Comparison of ENCODE assay signal across 7 mouse cellular contexts in genomic region chr15:6707936-6708525, GRCm38 (mm10). TPM values are rescaled to one million over a fixed set of nuclear protein-coding genes. Genes with fewer than 3 reads are reported as not detected.
DNase-seq lines count a peak whose midpoint lies in the region; ATAC-seq and TF ChIP-seq lines count a peak whose summit lies in the region.

TSS of gene Rictor (plus strand) at chr15:6708379.

- no peaks in the 10 kb centered on the region for H3K9me3 ChIP-seq in intestine, postnatal 0 days (ENCODE audit: control insufficient read depth)
- no peaks in the 10 kb centered on the region for H3K9me3 ChIP-seq in limb, embryonic 12.5 days
- H3K9me3 ChIP-seq in midbrain, embryonic 14.5 days (ENCODE audit: control insufficient read depth, low read length) = no peaks in the 10 kb centered on the region

- peak within 1 kb of the TSS; percentile 93 for H3K27ac ChIP-seq in intestine, postnatal 0 days (ENCODE audit: low read depth, low read length)
- H3K27ac ChIP-seq in limb, embryonic 12.5 days = peak within 1 kb of the TSS; percentile 96
- H3K27ac ChIP-seq in midbrain, embryonic 14.5 days (replicated peaks; ENCODE audit: low read depth, low read length) = peak within 1 kb of the TSS; percentile 95

- DNase-seq in adrenal gland, adult 2 months = peak; percentile 91
- peak; percentile 95 for DNase-seq in embryo, embryonic 11 days
- DNase-seq in gastrocnemius, postnatal 4 days (ENCODE audit: low spot score in 2 of 2) = peak; percentile 77 to 90
- DNase-seq in midbrain, embryonic 14.5 days = peak; percentile 95
- DNase-seq in spleen, adult 12 weeks (ENCODE audit: low spot score) = peak; percentile 75

- H3K36me3 ChIP-seq in intestine, postnatal 0 days (ENCODE audit: control insufficient read depth, insufficient read depth) = no peaks in the 10 kb centered on the region
- no peaks in the 10 kb centered on the region for H3K36me3 ChIP-seq in limb, embryonic 12.5 days
- H3K36me3 ChIP-seq in midbrain, embryonic 14.5 days (ENCODE audit: control insufficient read depth, insufficient read depth, low read length) = no peaks in the 10 kb centered on the region

- TF ChIP-seq CTCF in intestine, postnatal 0 days (IDR thresholded peaks at IDR 0.05; ENCODE audit: low read depth) = no peak

- H3K4me3 ChIP-seq in intestine, postnatal 0 days (ENCODE audit: low read depth, low read length) = peak within 1 kb of the TSS; percentile 95
- H3K4me3 ChIP-seq in limb, embryonic 12.5 days (replicated peaks) = peak within 1 kb of the TSS; percentile 94
- peak within 1 kb of the TSS; percentile 90 for H3K4me3 ChIP-seq in midbrain, embryonic 14.5 days (replicated peaks; ENCODE audit: low read depth, low read length)

- H3K27me3 ChIP-seq in intestine, postnatal 0 days (replicated peaks; ENCODE audit: control insufficient read depth, insufficient read depth, low read length) = no peaks in the 10 kb centered on the region; the same call in 1 of the 2 replicates
- H3K27me3 ChIP-seq in limb, embryonic 12.5 days = 0 out of 2 replicates have a peak, but pooled peaks cover 3% of the 10 kb centered on the region
- H3K27me3 ChIP-seq in midbrain, embryonic 14.5 days (ENCODE audit: control insufficient read depth, insufficient read depth, low read length) = 0 out of 2 replicates have a peak, but pooled peaks cover 6% of the 10 kb centered on the region

- 1% methylated on average over 61 of the region's 82 CpGs for WGBS in intestine, postnatal 0 days
- 1% methylated on average over 73 of the region's 82 CpGs for WGBS in limb, embryonic 12.5 days
- WGBS in midbrain, embryonic 14.5 days = 1% methylated on average over 78 of the region's 82 CpGs

- H3K9ac ChIP-seq in intestine, postnatal 0 days (ENCODE audit: low read depth, low read length) = peak within 1 kb of the TSS; percentile 99
- H3K9ac ChIP-seq in limb, embryonic 12.5 days (replicated peaks) = peak within 1 kb of the TSS; percentile 93
- H3K9ac ChIP-seq in midbrain, embryonic 14.5 days (replicated peaks; ENCODE audit: low read length) = peak within 1 kb of the TSS; percentile 95

- peak; percentile 87 for ATAC-seq in intestine, postnatal 0 days
- ATAC-seq in limb, embryonic 12.5 days (ENCODE audit: insufficient number of reproducible peaks, insufficient read depth, low FRiP score, low TSS enrichment, low read depth) = peak; percentile 81
- peak; percentile 91 for ATAC-seq in midbrain, embryonic 14.5 days (ENCODE audit: low FRiP score, low TSS enrichment)

- no peaks in the 10 kb centered on the region for H3K4me1 ChIP-seq in intestine, postnatal 0 days (replicated peaks; ENCODE audit: control insufficient read depth, insufficient read depth, low read length)
- H3K4me1 ChIP-seq in limb, embryonic 12.5 days (replicated peaks) = peaks cover 15% of the 10 kb centered on the region
- peaks cover 15% of the 10 kb centered on the region for H3K4me1 ChIP-seq in midbrain, embryonic 14.5 days (ENCODE audit: control insufficient read depth, insufficient read depth, low read length)

- H3K4me2 ChIP-seq in intestine, postnatal 0 days (replicated peaks; ENCODE audit: low read depth) = peak within 1 kb of the TSS; percentile 91
- H3K4me2 ChIP-seq in limb, embryonic 12.5 days = peak within 1 kb of the TSS; percentile 89
- peak within 1 kb of the TSS; percentile 93 for H3K4me2 ChIP-seq in midbrain, embryonic 14.5 days (ENCODE audit: low read length)

RNA-seq across cellular contexts. Expression of gene Rictor, which starts in this region (rescaled TPM):
- total RNA-seq in adrenal gland, adult 2 months (2021) = 10 to 100 TPM; 18.0 to 28.5 TPM
- 2.3 and 2.9 TPM in 2 replicates for polyA plus RNA-seq in adrenal gland, adult 2 months (2012; rRNA removed)
- 10 to 100 TPM; 16.9 to 18.1 TPM for total RNA-seq in gastrocnemius, postnatal 4 days (2021)
- polyA plus RNA-seq in intestine, postnatal 0 days (2015; fragmentation: Nextera tagmentation; extraction: Ambion mirVana) = 13.5 and 15.7 TPM in 2 replicates
- polyA plus RNA-seq in limb, embryonic 12.5 days (2016; fragmentation: Nextera tagmentation; extraction: Ambion mirVana) = 46.5 and 46.8 TPM in 2 replicates
- 43.9 and 59.1 TPM in 2 replicates for polyA plus RNA-seq in midbrain, embryonic 14.5 days (2014; fragmentation: Nextera tagmentation; extraction: Ambion mirVana)

Comparison
In these comparisons a context has a peak if more than half of its experiments do, and no peak if none do; other contexts are left out.
1. Peak in every context shown above with its lines: DNase-seq, ATAC-seq, H3K4me3 ChIP-seq and H3K27ac ChIP-seq.